Mouse (Mus musculus) cortical plate, adult 2 months (tissue): ENCODE results near the gene H2-DMa. TPM values are rescaled to one million over a fixed set of nuclear protein-coding genes. Genes with fewer than 3 reads are reported as not detected.

Source experiments
- H3K27ac ChIP-seq: fragments of 200-500 bp; 2 replicates; pipeline ENCODE4 v1.5.1; 2012; ENCODE audit warnings: low read length, control low read depth, inconsistent platforms; ENCODE audit not compliant: insufficient read depth
- H3K4me1 ChIP-seq: fragments of 200-500 bp; 2 replicates; pipeline ENCODE4 v1.6.1; 2011; ENCODE audit warnings: low read length; ENCODE audit not compliant: control insufficient read depth, insufficient read depth
- H3K4me3 ChIP-seq: fragments of 200-500 bp; 2 replicates; pipeline ENCODE4 v1.5.1; 2011; ENCODE audit warnings: mild to moderate bottlenecking, low read length, control low read depth; ENCODE audit not compliant: insufficient read depth
- CTCF ChIP-seq: fragments of 200-500 bp; IDR thresholded peaks from 2 replicates; pipeline ENCODE4 v1.5.1; 2011; ENCODE audit warnings: mild to moderate bottlenecking, control low read depth, low read length; ENCODE audit not compliant: insufficient read depth; ENCODE audit errors: extremely low read depth
- POLR2A ChIP-seq: fragments of 200-500 bp; IDR thresholded peaks from 2 replicates; pipeline ENCODE4 v1.6.1; 2011; ENCODE audit warnings: mild to moderate bottlenecking, low read length, control low read depth; ENCODE audit not compliant: insufficient read depth; ENCODE audit errors: extremely low read depth
- polyA plus RNA-seq: library from polyadenylated mRNA; depleted of rRNA; stranded (reverse); fragments of >200 nt; gene quantifications from 2 replicates; pipeline ENCODE4 v1.2.3, GENCODE M21; 2012; rRNA removed

H2-DMa gene
- polyA plus RNA-seq, 1 experiment = 29.4 TPM

GRCm38 (mm10) chr17:34172528-34172927, 53.2 kb downstream of the H2-DMa start:
- no peak for TF ChIP-seq POLR2A
- 0 out of 2 replicates have a peak, but pooled peaks have one; percentile 2 for TF ChIP-seq CTCF
- H3K4me1 ChIP-seq = no peaks in the 10 kb centered on the region

DNA sequence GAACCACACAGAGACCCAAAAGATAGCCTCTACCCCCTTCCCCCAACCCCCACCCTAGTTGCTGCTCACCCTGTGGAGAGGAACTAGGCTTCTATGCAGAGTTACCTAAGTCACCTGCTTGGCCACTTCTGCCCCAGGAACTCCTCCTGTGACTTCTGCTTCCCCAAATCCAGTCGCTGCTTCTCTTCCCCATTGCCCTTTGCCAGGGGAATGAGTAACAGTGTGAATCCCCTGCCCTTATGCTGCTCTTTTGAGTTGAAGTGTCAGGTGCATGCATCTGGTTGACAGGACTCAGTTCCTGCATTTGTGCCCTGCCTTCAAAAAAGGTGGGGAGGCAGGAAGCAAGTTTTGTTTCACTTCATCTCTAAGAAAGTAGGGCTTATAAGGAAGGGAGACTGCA, 54.7 kb downstream of the H2-DMa start:
- TF ChIP-seq POLR2A (no peak), CTCF (no peak)
- H3K4me1 ChIP-seq = no peaks in the 10 kb centered on the region
- no peak overlapping the region for H3K27ac ChIP-seq

More at GRCm38 (mm10) chr17:34172528-34172927, 53.2 kb downstream of the H2-DMa start:
- no peak overlapping the region for H3K4me3 ChIP-seq
- H3K27ac ChIP-seq = no peak overlapping the region

GRCm38 (mm10) chr17:34177179-34177578, 57.8 kb downstream of the H2-DMa start:
- no peak for TF ChIP-seq POLR2A
- no peak for TF ChIP-seq CTCF
- H3K4me1 ChIP-seq = no peaks in the 10 kb centered on the region
- no peak overlapping the region for H3K27ac ChIP-seq
- H3K4me3 ChIP-seq = no peak overlapping the region

More for the DNA sequence above, 54.7 kb downstream of the H2-DMa start:
- no peak overlapping the region for H3K4me3 ChIP-seq

GRCm38 (mm10) chr17:34179019-34179418, 59.7 kb downstream of the H2-DMa start:
- no peaks in the 10 kb centered on the region for H3K4me1 ChIP-seq
- no peak for TF ChIP-seq POLR2A
- no peak for TF ChIP-seq CTCF
- H3K4me3 ChIP-seq = no peak overlapping the region
- no peak overlapping the region for H3K27ac ChIP-seq

DNA sequence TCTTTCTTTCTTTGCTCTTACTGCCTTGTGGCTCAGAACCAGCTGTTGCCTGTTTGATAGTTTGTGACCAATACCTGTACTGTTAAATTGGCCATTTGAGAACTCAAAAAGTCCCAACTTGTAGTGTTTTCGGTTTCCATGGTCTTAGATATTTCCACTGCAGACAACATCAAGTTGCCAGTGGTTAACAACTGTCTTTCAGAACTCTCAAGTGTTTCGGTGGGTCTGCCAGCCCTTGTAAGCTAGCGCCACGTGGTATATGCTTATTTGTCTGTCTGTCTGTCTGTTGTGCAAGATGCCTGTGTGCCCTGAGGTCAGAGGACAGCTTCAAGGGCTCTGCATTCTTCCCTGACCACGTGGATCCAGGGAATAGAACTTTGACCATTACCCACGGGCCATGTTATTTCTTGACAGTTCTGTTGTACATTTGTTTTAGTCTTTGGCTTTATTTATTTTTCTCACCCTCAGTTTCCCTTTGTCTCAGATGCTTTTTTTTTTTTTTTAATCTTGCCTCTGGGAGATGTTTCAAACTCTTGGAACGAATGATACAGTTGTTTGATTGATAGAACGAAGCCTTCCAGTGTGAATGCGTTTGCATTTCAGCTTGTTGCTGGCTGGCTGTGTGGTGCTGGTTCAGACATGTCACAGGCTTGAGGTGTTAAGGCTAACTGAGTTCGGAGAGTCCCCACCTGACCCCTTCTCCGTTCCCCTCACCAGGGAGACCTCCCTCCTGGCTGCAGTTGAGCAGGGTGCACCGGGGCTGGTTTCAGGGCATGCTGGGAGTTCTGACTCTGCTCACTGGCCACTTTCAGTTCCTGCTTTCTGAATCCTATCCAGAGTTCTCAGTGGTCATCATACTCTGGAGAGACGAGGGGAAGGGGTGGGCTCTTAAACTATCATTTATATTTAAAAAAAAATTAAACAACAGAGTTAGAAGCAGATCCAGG, 60.8 kb downstream of the H2-DMa start:
- Histone ChIP-seq H3K4me3 (no peak overlapping the region), H3K4me1 (no peaks in the 10 kb centered on the region), H3K27ac (no peak overlapping the region)
- no peak for TF ChIP-seq CTCF
- TF ChIP-seq POLR2A = no peak

GRCm38 (mm10) chr17:34183564-34184219, 64.4 kb downstream of the H2-DMa start:
- TF ChIP-seq POLR2A (no peak), CTCF (no peak)
- no peaks in the 10 kb centered on the region for H3K4me1 ChIP-seq
- H3K4me3 ChIP-seq = no peak overlapping the region
- no peak overlapping the region for H3K27ac ChIP-seq

DNA sequence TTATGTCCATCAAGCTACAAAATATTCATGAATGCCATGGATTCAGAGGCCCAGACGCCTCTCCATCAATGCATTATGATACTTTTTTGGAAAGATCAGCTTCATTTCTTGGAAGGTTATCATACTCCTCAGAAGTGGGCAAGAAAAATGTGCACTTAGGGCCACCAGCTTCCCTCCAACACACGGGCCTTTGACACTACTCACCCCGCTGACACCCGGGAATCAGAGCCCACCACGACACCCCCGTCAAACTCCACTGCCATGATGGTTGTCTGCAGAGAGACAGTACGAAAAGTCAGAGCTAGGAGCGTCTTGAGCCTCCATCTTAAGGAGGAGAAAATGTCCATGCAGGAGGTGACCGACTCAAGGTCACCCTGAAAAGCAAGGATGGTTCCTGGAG, 66.2 kb downstream of the H2-DMa start:
- H3K4me3 ChIP-seq = no peak overlapping the region
- no peak overlapping the region for H3K27ac ChIP-seq
- no peaks in the 10 kb centered on the region for H3K4me1 ChIP-seq
- no peak for TF ChIP-seq CTCF
- no peak for TF ChIP-seq POLR2A

DNA sequence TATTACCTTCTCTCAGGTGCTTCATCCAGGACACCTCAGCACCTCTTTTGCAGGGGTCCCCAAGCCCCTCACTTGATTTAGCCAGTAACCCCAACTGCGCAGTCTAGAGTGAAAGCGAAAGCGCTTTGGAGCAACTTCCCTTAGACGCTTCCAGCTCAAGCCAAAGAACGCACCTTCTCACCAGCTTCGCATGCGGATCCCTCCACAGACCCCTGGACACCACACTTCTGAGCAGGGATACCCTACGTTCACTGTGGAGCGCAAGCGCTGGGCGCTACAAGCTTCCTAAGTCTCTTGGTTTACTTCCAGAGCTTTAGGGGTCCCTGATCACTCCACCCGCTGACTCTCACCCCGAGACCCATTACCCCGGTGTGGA, 67.5 kb downstream of the H2-DMa start:
- no peak for TF ChIP-seq CTCF
- TF ChIP-seq POLR2A = no peak
- Histone ChIP-seq H3K4me3 (peak overlapping the region; percentile 74), H3K4me1 (no peaks in the 10 kb centered on the region), H3K27ac (no peak overlapping the region)

DNA sequence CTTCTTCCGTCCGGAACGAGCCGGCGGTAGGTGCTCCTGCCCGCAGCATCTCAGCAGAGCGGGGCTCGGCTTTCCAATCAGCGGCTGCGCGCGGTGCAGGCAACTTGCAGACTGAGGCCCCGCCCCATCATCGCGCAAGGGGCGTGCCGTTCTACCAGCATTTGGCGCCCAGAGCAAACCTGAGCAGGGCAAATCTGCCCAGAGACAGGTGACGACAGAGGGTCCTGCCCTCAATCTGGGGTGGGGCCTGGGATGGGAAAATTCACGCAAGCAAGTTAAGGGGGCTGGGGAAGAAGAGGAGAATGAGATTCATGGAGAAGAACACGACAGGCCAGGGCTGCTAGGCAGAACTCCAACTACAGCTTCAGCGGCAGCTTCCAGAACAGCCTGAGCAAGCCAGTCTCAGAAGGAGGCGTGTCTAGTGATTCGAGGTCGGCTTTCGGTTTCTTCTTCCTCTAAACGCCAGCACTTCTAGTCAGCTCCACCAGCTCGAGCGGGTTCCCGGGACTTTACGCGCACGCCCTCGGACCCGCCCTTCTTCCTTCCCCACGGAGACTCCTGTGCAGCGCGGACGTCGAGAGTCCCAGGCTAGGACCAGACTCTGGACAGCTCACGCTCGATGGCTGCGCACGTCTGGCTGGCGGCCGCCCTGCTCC, 68.0 kb downstream of the H2-DMa start, which contains the start of the genes Tap1 and Psmb9:
Tap1 (plus strand) TSS at position 293 of the 656 bp plus-strand sequence.
Psmb9 (minus strand) TSS at position 504 of the 656 bp plus-strand sequence.
- Histone ChIP-seq H3K4me1 (no peaks in the 10 kb centered on the region), H3K27ac (0 out of 2 replicates have a peak within 1 kb of the TSS, but pooled peaks have one; percentile 16), H3K4me3 (peak within 1 kb of the TSS; percentile 74)
- TF ChIP-seq POLR2A (no peak), CTCF (no peak)

DNA sequence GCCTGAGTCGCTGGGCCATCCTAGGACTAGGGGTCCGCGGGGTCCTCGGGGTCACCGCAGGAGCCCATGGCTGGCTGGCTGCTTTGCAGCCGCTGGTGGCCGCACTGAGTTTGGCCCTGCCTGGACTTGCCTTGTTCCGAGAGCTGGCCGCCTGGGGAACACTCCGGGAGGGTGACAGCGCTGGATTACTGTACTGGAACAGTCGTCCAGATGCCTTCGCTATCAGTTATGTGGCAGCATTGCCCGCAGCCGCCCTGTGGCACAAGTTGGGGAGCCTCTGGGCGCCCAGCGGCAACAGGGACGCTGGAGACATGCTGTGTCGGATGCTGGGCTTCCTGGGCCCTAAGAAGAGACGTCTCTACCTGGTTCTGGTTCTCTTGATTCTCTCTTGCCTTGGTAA, 68.7 kb downstream of the H2-DMa start:
- TF ChIP-seq POLR2A (no peak), CTCF (no peak)
- H3K27ac ChIP-seq = 0 out of 2 replicates have a peak overlapping the region, but pooled peaks have one; percentile 16
- peak overlapping the region; percentile 74; the same call in 1 of the 2 replicates for H3K4me3 ChIP-seq
- no peaks in the 10 kb centered on the region for H3K4me1 ChIP-seq

Other genes with a start within 250 kb of the H2-DMa start
- not detected in 2 replicates for gene Gm7029, start 245.7 kb upstream of the H2-DMa start, polyA plus RNA-seq
- gene Kifc1, start 228.9 kb upstream of the H2-DMa start, polyA plus RNA-seq = 2.0 and 2.3 TPM in 2 replicates
- gene Platr17, start 214.4 kb upstream of the H2-DMa start, polyA plus RNA-seq = 1.7 TPM in 2 replicates
- 27.2 and 27.4 TPM in 2 replicates for gene Daxx, start 210.1 kb upstream of the H2-DMa start, polyA plus RNA-seq
- 22.1 and 22.3 TPM in 2 replicates for gene Tapbp, start 203.6 kb upstream of the H2-DMa start, polyA plus RNA-seq
- gene Zbtb22, start 203.6 kb upstream of the H2-DMa start, polyA plus RNA-seq = 31.9 and 33.5 TPM in 2 replicates
- gene Rgl2, start 190.0 kb upstream of the H2-DMa start, polyA plus RNA-seq = 164 and 177 TPM in 2 replicates
- 113 and 116 TPM in 2 replicates for gene Pfdn6, start 179.2 kb upstream of the H2-DMa start, polyA plus RNA-seq
- 13.5 TPM in 2 replicates for gene Wdr46, start 178.9 kb upstream of the H2-DMa start, polyA plus RNA-seq
- 7.0 and 7.8 TPM in 2 replicates for gene B3galt4, start 168.1 kb upstream of the H2-DMa start, polyA plus RNA-seq
- 79.3 and 82.2 TPM in 2 replicates for gene Vps52, start 163.7 kb upstream of the H2-DMa start, polyA plus RNA-seq
- gene Rps18, start 163.5 kb upstream of the H2-DMa start, polyA plus RNA-seq = 410 and 435 TPM in 2 replicates
- gene H2-K1, start 119.2 kb upstream of the H2-DMa start, polyA plus RNA-seq = 72.2 and 79.0 TPM in 2 replicates
- gene Ring1, start 94.9 kb upstream of the H2-DMa start, polyA plus RNA-seq = 73.1 and 73.2 TPM in 2 replicates
- gene H2-Ke6, start 91.5 kb upstream of the H2-DMa start, polyA plus RNA-seq = 59.6 and 61.7 TPM in 2 replicates
- gene Slc39a7, start 87.9 kb upstream of the H2-DMa start, polyA plus RNA-seq = 92.7 and 103 TPM in 2 replicates
- 78.5 and 81.5 TPM in 2 replicates for gene Rxrb, start 87.7 kb upstream of the H2-DMa start, polyA plus RNA-seq
- gene Col11a2, start 80.1 kb upstream of the H2-DMa start, polyA plus RNA-seq = 9.3 and 12.1 TPM in 2 replicates
- gene H2-Oa, start 27.2 kb upstream of the H2-DMa start, polyA plus RNA-seq = 1.4 and 1.7 TPM in 2 replicates
- 181 and 184 TPM in 2 replicates for gene Brd2, start 3.1 kb downstream of the H2-DMa start, polyA plus RNA-seq
- gene H2-DMb2, start 23.8 kb downstream of the H2-DMa start, polyA plus RNA-seq = 0.79 and 0.84 TPM in 2 replicates
- gene H2-DMb1, start 33.5 kb downstream of the H2-DMa start, polyA plus RNA-seq = 3.6 and 4.5 TPM in 2 replicates
- 2.7 and 3.4 TPM in 2 replicates for gene Tap1, start 68.0 kb downstream of the H2-DMa start, polyA plus RNA-seq
- 3.0 and 3.8 TPM in 2 replicates for gene Psmb9, start 68.2 kb downstream of the H2-DMa start, polyA plus RNA-seq
- gene Psmb8, start 78.2 kb downstream of the H2-DMa start, polyA plus RNA-seq = 8.7 and 10.1 TPM in 2 replicates
- 7.9 and 8.3 TPM in 2 replicates for gene Tap2, start 84.0 kb downstream of the H2-DMa start, polyA plus RNA-seq
- gene H2-Ob, start 119.4 kb downstream of the H2-DMa start, polyA plus RNA-seq = 1.0 and 1.5 TPM in 2 replicates
- gene H2-Ab1, start 138.1 kb downstream of the H2-DMa start, polyA plus RNA-seq = 3.1 and 3.6 TPM in 2 replicates
- 2.8 and 2.9 TPM in 2 replicates for gene H2-Aa, start 168.3 kb downstream of the H2-DMa start, polyA plus RNA-seq
- 3.2 and 3.3 TPM in 2 replicates for gene H2-Eb1, start 186.3 kb downstream of the H2-DMa start, polyA plus RNA-seq
- 0.04 TPM in 1 of 2 replicates, not detected in the other for gene H2-Eb2, start 206.1 kb downstream of the H2-DMa start, polyA plus RNA-seq
- gene Btnl2, start 235.3 kb downstream of the H2-DMa start, polyA plus RNA-seq = not detected in 2 replicates